Mouse (Mus musculus): ENCODE results near the gene Olfr384.

- TF ChIP-seq POLR2A (IDR thresholded peaks at IDR 0.05; ENCODE audit: borderline replicate concordance, low read depth, low read length) (no peak), CTCF (IDR thresholded peaks at IDR 0.05; ENCODE audit: low read depth, low read length) (no peak)
Observed at GRCm38 (mm10) chr11:73592908-73593307, 5.5 kb upstream of the Olfr384 start, which contains the start of gene Olfr385.
